Mouse (Mus musculus): ENCODE results near the gene Cdc42ep3. TPM values are rescaled to one million over a fixed set of nuclear protein-coding genes. Genes with fewer than 3 reads are reported as not detected.

Gene Cdc42ep3
- 42.7 and 44.3 TPM in 2 replicates for polyA plus RNA-seq (2015; fragmentation: Nextera tagmentation; extraction: Ambion mirVana)

GRCm38 (mm10) chr17:79354444-79355270 lies at the start of gene Cdc42ep3:
Gene Cdc42ep3 (minus strand): TSS chr17:79355091.
- WGBS = under 1% methylated on average over 52 of the region's 74 CpGs

GRCm38 (mm10) chr17:79400356-79400755 lies 45.5 kb upstream of the Cdc42ep3 start:
- Histone ChIP-seq H3K9ac (no peak overlapping the region), H3K4me2 (no peak overlapping the region), H3K27me3 (no peaks in the 10 kb centered on the region), H3K36me3 (no peaks in the 10 kb centered on the region), H3K27ac (no peak overlapping the region), H3K4me1 (replicated peaks) (no peaks in the 10 kb centered on the region), H3K4me3 (no peak overlapping the region), H3K9me3 (no peaks in the 10 kb centered on the region)
- 84% methylated on average over 2 of the region's 2 CpGs for WGBS
- no peak for ATAC-seq (ENCODE audit: low FRiP score)

More at GRCm38 (mm10) chr17:79354444-79355270, at the start of gene Cdc42ep3:
- H3K27me3 ChIP-seq = peaks cover 9% of the 10 kb centered on the region
- peak; percentile 90 for ATAC-seq (ENCODE audit: low FRiP score)
- H3K4me3 ChIP-seq = peak within 1 kb of the TSS; percentile 75
- peak within 1 kb of the TSS; percentile 93 for H3K9ac ChIP-seq
- peaks cover 2% of the 10 kb centered on the region; the same call in 1 of the 2 replicates for H3K36me3 ChIP-seq
- H3K9me3 ChIP-seq = no peaks in the 10 kb centered on the region
- peak within 1 kb of the TSS; percentile 97 for H3K27ac ChIP-seq
- H3K4me2 ChIP-seq = peak within 1 kb of the TSS; percentile 81
- peaks cover 26% of the 10 kb centered on the region for H3K4me1 ChIP-seq (replicated peaks)

DNA sequence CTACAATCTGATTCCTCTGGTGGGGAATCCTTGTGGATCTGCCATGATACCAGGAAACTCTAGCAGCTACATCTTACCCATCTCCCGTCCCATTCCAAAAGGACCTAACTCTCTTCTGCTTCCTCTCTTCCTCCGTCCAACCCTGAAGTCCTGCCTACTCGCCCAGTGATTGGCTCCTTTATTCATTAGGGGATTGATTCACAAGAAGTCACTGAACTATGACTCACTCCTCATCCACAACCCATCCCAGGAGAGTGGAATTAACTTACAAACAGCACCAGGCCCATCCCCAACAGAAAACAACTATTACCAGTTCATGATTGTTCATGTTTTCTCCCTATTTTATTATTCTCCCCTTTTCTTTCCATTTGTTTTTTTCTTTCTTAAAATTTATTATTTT lies 43.5 kb upstream of the Cdc42ep3 start:
- H3K4me3 ChIP-seq = no peak overlapping the region
- H3K27me3 ChIP-seq = no peaks in the 10 kb centered on the region
- H3K9me3 ChIP-seq = no peaks in the 10 kb centered on the region
- no peak overlapping the region for H3K27ac ChIP-seq
- no peaks in the 10 kb centered on the region for H3K4me1 ChIP-seq (replicated peaks)
- H3K9ac ChIP-seq = no peak overlapping the region
- H3K36me3 ChIP-seq = no peaks in the 10 kb centered on the region
- no peak overlapping the region for H3K4me2 ChIP-seq
- WGBS = 82% methylated on average over 3 of the region's 3 CpGs
- no peak for ATAC-seq (ENCODE audit: low FRiP score)

DNA sequence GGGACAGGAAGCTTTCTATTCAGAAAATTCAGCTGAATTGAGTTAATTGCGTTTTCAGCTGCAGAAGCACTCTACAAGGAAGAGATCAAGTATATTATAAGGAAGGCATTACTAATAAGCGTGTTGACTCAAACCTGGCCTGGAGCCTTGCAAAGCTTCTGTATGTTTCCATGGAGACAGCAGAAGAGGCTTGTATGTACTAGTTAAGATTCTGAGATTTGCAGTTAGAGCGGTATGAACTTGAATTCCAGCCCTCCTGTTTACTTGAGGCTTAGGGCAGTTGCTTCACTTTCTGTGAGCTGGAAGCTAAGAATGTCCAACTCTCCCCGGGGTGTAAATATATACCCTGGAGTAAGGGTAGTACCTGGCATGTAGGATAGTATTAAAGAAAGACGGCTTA lies 39.9 kb upstream of the Cdc42ep3 start:
- 81% methylated on average over 5 of the region's 5 CpGs for WGBS
- no peak for ATAC-seq (ENCODE audit: low FRiP score)
- Histone ChIP-seq H3K27ac (no peak overlapping the region), H3K36me3 (no peaks in the 10 kb centered on the region), H3K27me3 (no peaks in the 10 kb centered on the region), H3K4me1 (replicated peaks) (no peaks in the 10 kb centered on the region), H3K4me2 (no peak overlapping the region), H3K9ac (no peak overlapping the region), H3K9me3 (no peaks in the 10 kb centered on the region), H3K4me3 (no peak overlapping the region)

DNA sequence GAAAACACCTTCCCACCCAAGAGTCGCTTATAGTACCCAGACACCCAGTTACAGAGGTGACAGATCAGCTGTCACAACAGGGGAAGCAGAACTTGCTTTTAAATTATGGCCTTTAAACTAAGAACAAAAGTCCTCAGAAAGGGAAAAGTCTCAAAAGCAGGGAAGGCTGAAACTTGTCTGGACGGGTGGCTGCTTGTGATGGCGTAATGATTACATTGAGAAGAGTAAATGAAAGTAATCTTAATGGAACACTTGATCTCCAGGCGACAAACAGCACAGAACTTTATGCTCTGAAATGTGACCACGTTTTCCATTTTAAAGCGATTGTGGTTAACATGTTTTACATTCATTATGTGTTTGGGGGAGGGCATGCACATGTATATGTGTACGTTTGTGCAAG lies 39.0 kb upstream of the Cdc42ep3 start:
- Histone ChIP-seq H3K4me2 (no peak overlapping the region), H3K9me3 (no peaks in the 10 kb centered on the region), H3K4me1 (replicated peaks) (no peaks in the 10 kb centered on the region), H3K27me3 (no peaks in the 10 kb centered on the region), H3K27ac (no peak overlapping the region), H3K9ac (no peak overlapping the region), H3K36me3 (no peaks in the 10 kb centered on the region), H3K4me3 (no peak overlapping the region)
- 85% methylated on average over 7 of the region's 7 CpGs for WGBS
- ATAC-seq (ENCODE audit: low FRiP score) = no peak

DNA sequence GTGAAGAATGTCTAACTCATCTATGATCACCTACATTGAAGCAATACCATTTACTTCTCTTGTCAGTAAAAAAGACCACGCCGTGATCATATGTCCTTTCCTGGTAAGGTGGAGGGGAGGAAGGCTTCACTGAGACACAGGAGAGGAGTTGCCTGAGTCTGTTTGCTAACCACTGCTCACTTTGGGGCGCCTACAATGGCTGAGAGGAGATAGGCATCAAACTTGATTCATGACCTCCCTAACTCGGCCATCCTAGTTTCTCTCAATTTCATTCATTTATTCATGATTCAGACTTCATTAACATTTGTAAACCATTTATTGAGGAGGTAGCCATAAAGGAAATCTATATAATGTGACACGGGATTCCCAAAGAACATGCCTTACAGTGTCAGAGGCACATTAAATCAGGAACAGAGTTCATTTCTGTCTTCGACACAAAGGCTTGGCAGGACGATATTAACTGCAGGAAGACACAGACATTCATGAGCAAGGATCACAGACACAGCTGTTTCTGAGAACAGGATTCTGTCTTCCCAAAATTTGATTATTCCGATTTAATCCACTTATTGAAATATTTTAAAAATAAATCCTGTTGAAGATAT lies 32.7 kb upstream of the Cdc42ep3 start:
- Histone ChIP-seq H3K36me3 (no peaks in the 10 kb centered on the region), H3K27ac (no peak overlapping the region), H3K27me3 (no peaks in the 10 kb centered on the region), H3K4me2 (no peak overlapping the region), H3K9ac (no peak overlapping the region), H3K4me3 (no peak overlapping the region), H3K4me1 (replicated peaks) (no peaks in the 10 kb centered on the region; the same call in 1 of the 2 replicates), H3K9me3 (no peaks in the 10 kb centered on the region)
- no peak for ATAC-seq (ENCODE audit: low FRiP score)
- 55% methylated on average over 8 of the region's 8 CpGs for WGBS

- no peak overlapping the region for H3K4me2 ChIP-seq
- no peak for ATAC-seq (ENCODE audit: low FRiP score)
- no peak overlapping the region for H3K9ac ChIP-seq
- WGBS = 68% methylated on average over 3 of the region's 3 CpGs
- H3K36me3 ChIP-seq = no peaks in the 10 kb centered on the region
- no peaks in the 10 kb centered on the region for H3K4me1 ChIP-seq (replicated peaks)
- no peaks in the 10 kb centered on the region for H3K9me3 ChIP-seq
- no peaks in the 10 kb centered on the region for H3K27me3 ChIP-seq
- H3K4me3 ChIP-seq = no peak overlapping the region
- H3K27ac ChIP-seq = no peak overlapping the region
Measured at GRCm38 (mm10) chr17:79381485-79381884, 26.6 kb upstream of the Cdc42ep3 start.

- Histone ChIP-seq H3K36me3 (no peaks in the 10 kb centered on the region), H3K9me3 (no peaks in the 10 kb centered on the region), H3K4me1 (replicated peaks) (no peaks in the 10 kb centered on the region), H3K27ac (no peak overlapping the region), H3K4me3 (no peak overlapping the region), H3K9ac (no peak overlapping the region), H3K4me2 (no peak overlapping the region), H3K27me3 (no peaks in the 10 kb centered on the region)
- ATAC-seq (ENCODE audit: low FRiP score) = no peak
- WGBS = 75% methylated on average over 5 of the region's 5 CpGs
Measured at GRCm38 (mm10) chr17:79379191-79379590, 24.3 kb upstream of the Cdc42ep3 start.

DNA sequence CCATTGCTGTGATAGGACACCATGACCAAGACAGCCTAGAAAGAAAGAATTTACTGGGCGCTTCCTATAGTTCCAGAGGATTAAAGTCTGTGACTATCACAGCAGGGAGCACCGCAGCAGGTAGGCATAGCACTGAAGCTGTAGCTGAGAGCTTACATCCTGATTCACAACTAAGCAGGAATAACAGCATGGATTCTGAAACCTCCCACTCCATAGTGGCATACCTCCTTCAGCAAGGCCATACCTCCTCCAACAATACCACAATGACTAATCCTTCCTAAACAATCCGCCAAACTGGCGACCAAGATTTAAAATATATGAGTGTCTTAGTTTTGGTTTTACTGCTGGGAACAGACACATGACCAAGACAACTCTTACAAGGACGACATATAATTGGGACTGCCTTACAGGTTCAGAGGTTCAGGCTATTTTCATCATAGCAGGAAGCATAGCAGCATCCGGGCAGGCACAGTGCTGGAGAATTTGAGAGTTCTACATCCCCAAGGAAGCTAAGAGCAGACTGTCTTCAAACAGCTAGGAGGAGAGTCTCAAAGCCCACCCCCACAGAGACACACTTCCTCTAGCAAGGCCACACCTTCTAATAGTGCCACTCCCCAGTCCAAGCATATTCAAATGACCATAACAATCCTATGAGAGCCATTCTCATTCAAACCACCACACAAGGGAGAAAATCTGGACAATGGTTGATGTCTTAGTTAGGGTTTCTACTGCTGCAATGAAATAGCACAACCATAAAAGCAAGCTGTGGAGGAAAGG lies 21.7 kb upstream of the Cdc42ep3 start:
- Histone ChIP-seq H3K27me3 (no peaks in the 10 kb centered on the region), H3K4me1 (replicated peaks) (no peaks in the 10 kb centered on the region), H3K9ac (no peak overlapping the region), H3K4me2 (no peak overlapping the region), H3K27ac (no peak overlapping the region), H3K36me3 (no peaks in the 10 kb centered on the region), H3K4me3 (no peak overlapping the region), H3K9me3 (no peaks in the 10 kb centered on the region)
- ATAC-seq (ENCODE audit: low FRiP score) = no peak
- WGBS = 68% methylated on average over 6 of the region's 6 CpGs

DNA sequence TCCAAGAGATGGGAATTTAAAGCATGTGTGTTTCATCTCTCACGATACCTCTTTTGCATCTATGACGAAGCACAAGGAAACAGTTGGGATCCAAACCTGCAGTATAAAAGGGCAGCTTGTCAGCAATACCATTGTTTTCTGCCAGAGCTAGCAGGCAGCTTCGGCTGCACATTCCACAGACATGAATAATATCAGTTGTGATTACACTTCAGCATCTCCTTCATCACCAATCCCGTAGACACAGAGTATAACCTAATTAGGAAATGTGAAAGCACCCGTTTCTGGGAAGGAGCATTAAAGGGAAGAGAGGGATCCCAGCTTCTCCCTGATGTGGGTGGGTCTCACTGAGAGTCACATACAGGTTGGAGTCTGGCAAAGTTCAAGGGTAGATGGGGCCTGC lies 18.1 kb upstream of the Cdc42ep3 start:
- no peak overlapping the region for H3K4me2 ChIP-seq
- 81% methylated on average over 5 of the region's 5 CpGs for WGBS
- H3K27ac ChIP-seq = no peak overlapping the region
- H3K27me3 ChIP-seq = no peaks in the 10 kb centered on the region
- no peaks in the 10 kb centered on the region for H3K36me3 ChIP-seq
- no peaks in the 10 kb centered on the region for H3K4me1 ChIP-seq (replicated peaks)
- H3K9ac ChIP-seq = no peak overlapping the region
- no peaks in the 10 kb centered on the region for H3K9me3 ChIP-seq
- no peak overlapping the region for H3K4me3 ChIP-seq
- no peak for ATAC-seq (ENCODE audit: low FRiP score)

- H3K4me1 ChIP-seq (replicated peaks) = no peaks in the 10 kb centered on the region
- WGBS = 37% methylated on average over 5 of the region's 5 CpGs
Measured at GRCm38 (mm10) chr17:79364749-79365450, 10.0 kb upstream of the Cdc42ep3 start.

More at GRCm38 (mm10) chr17:79364749-79365450, 10.0 kb upstream of the Cdc42ep3 start:
- no peaks in the 10 kb centered on the region for H3K9me3 ChIP-seq
- no peaks in the 10 kb centered on the region for H3K36me3 ChIP-seq
- no peak for ATAC-seq (ENCODE audit: low FRiP score)
- no peak overlapping the region for H3K4me3 ChIP-seq
- no peaks in the 10 kb centered on the region for H3K27me3 ChIP-seq
- H3K9ac ChIP-seq = no peak overlapping the region
- H3K27ac ChIP-seq = no peak overlapping the region
- H3K4me2 ChIP-seq = no peak overlapping the region
